30 mouse cellular contexts compared by ENCODE assay signal in the genomic region with DNA sequence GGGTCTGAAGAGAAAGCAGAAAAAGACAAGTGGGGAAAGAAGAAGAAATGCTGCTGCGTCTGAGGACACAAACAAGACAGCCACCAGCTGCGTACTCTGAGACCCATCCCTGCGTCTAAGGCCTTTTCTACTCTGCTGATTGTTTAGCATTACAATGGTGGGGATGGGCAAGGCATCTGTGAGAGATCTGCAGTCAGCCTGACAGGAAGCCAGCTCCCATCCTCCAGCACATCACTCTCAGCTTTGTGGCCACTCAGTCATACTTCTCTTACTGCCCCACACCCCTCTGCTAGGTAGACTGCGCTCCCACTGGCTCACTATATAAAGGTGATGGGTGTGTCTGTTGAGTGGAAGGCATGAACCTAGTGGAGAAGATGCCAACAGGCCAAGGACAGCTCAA.
DNase-seq lines count a peak whose midpoint lies in the region; ATAC-seq and TF ChIP-seq lines count a peak whose summit lies in the region.
"Had no signal": no experiment of that assay in that cellular context is flagged by ENCODE, and none has a peak within 500 bp of the region (broad histone marks: within the 10 kb centered on the region; RNA-seq: fewer than 3 reads in every experiment).

No protein-coding gene starts in this region.

- no peaks in the 10 kb centered on the region for H3K36me3 ChIP-seq in heart, embryonic 10.5 days
- H3K36me3 ChIP-seq in midbrain, embryonic 10.5 days: no peaks in the 10 kb centered on the region
- no peaks in the 10 kb centered on the region for H3K36me3 ChIP-seq in midbrain, embryonic 16.5 days (ENCODE audit: control insufficient read depth, insufficient read depth, low read length)
- no peaks in the 10 kb centered on the region for H3K36me3 ChIP-seq in ES-E14 (ENCODE audit: control insufficient read depth, insufficient read depth, low read length, poor library complexity, severe bottlenecking)
- no peaks in the 10 kb centered on the region for H3K36me3 ChIP-seq in kidney, embryonic 15.5 days
- H3K36me3 ChIP-seq: forebrain, embryonic 15.5 days; liver, embryonic 12.5 days; midbrain, embryonic 12.5 days; stomach, embryonic 15.5 days had no signal

- H3K27ac ChIP-seq in heart, embryonic 10.5 days: no peak overlapping the region
- H3K27ac ChIP-seq in midbrain, embryonic 10.5 days (replicated peaks): peak overlapping the region; percentile 55
- H3K27ac ChIP-seq in midbrain, embryonic 16.5 days (ENCODE audit: low read length): no peak overlapping the region
- peak overlapping the region; percentile 84; the same call in 1 of the 2 replicates for H3K27ac ChIP-seq in ES-E14 (ENCODE audit: insufficient read depth, low read depth, low read length, poor library complexity, severe bottlenecking)
- H3K27ac ChIP-seq in kidney, embryonic 15.5 days: no peak overlapping the region
- H3K27ac ChIP-seq: forebrain, embryonic 15.5 days; gastrocnemius, adult 2 months; heart, adult 2 months; hindbrain, embryonic 14.5 days; layer of hippocampus, adult 2 months; left cerebral cortex, adult 2 months; liver, embryonic 12.5 days; midbrain, embryonic 12.5 days; stomach, embryonic 15.5 days had no signal

- no peak for ATAC-seq in midbrain, embryonic 16.5 days
- ATAC-seq in kidney, embryonic 15.5 days (replicated peaks; ENCODE audit: low FRiP score): no peak
- ATAC-seq: CD4-positive, CD25-positive, alpha-beta regulatory T cell, adult 4 months; forebrain, embryonic 15.5 days; inflammation-experienced regulatory T-cells, adult 6 months; liver, embryonic 12.5 days; liver, postnatal 0 days; Patski had no signal

- no peak overlapping the region for H3K9ac ChIP-seq in midbrain, embryonic 16.5 days (ENCODE audit: low read depth, low read length)
- H3K9ac ChIP-seq in ES-E14 (ENCODE audit: insufficient read depth, low read depth, low read length, poor library complexity, severe bottlenecking): peak overlapping the region; percentile 53; the same call in 1 of the 2 replicates
- H3K9ac ChIP-seq in kidney, embryonic 15.5 days: no peak overlapping the region
- H3K9ac ChIP-seq: forebrain, embryonic 15.5 days; hindbrain, embryonic 14.5 days; liver, embryonic 12.5 days; liver, postnatal 0 days; midbrain, embryonic 12.5 days; stomach, embryonic 15.5 days had no signal

- no peaks in the 10 kb centered on the region for H3K27me3 ChIP-seq in heart, embryonic 10.5 days (ENCODE audit: insufficient read depth, poor library complexity, severe bottlenecking)
- H3K27me3 ChIP-seq in midbrain, embryonic 10.5 days (ENCODE audit: low read depth, poor library complexity, severe bottlenecking): no peaks in the 10 kb centered on the region
- no peaks in the 10 kb centered on the region for H3K27me3 ChIP-seq in midbrain, embryonic 16.5 days (ENCODE audit: control insufficient read depth, insufficient read depth, low read depth, low read length)
- 0 out of 2 replicates have a peak, but pooled peaks cover 3% of the 10 kb centered on the region for H3K27me3 ChIP-seq in kidney, embryonic 15.5 days
- H3K27me3 ChIP-seq: forebrain, embryonic 15.5 days; liver, embryonic 12.5 days; midbrain, embryonic 12.5 days; Patski; stomach, embryonic 15.5 days had no signal

- H3K4me3 ChIP-seq in heart, embryonic 10.5 days: no peak overlapping the region
- H3K4me3 ChIP-seq in midbrain, embryonic 10.5 days: no peak overlapping the region
- no peak overlapping the region for H3K4me3 ChIP-seq in midbrain, embryonic 16.5 days (ENCODE audit: low read depth, low read length)
- H3K4me3 ChIP-seq in ES-E14 (ENCODE audit: insufficient read depth in 1 of 2, low read depth in 1 of 2, low read length in 2 of 2, poor library complexity in 1 of 2, severe bottlenecking in 1 of 2): peak overlapping the region; percentile 41 to 49
- no peak overlapping the region for H3K4me3 ChIP-seq in kidney, embryonic 15.5 days (replicated peaks)
- H3K4me3 ChIP-seq: forebrain, embryonic 15.5 days; gastrocnemius, adult 2 months; heart, adult 2 months; layer of hippocampus, adult 2 months; left cerebral cortex, adult 2 months; liver, embryonic 12.5 days; midbrain, embryonic 12.5 days; stomach, embryonic 15.5 days had no signal

- no peaks in the 10 kb centered on the region for H3K9me3 ChIP-seq in heart, embryonic 10.5 days
- H3K9me3 ChIP-seq in midbrain, embryonic 10.5 days (replicated peaks): no peaks in the 10 kb centered on the region
- H3K9me3 ChIP-seq in midbrain, embryonic 16.5 days (replicated peaks; ENCODE audit: control insufficient read depth, low read length, poor library complexity, severe bottlenecking): no peaks in the 10 kb centered on the region
- no peaks in the 10 kb centered on the region for H3K9me3 ChIP-seq in ES-E14 (ENCODE audit: control insufficient read depth, insufficient read depth, low read depth, low read length)
- H3K9me3 ChIP-seq in kidney, embryonic 15.5 days (replicated peaks): no peaks in the 10 kb centered on the region
- H3K9me3 ChIP-seq: forebrain, embryonic 15.5 days; liver, embryonic 12.5 days; midbrain, embryonic 12.5 days; stomach, embryonic 15.5 days had no signal

- intact Hi-C loops in heart, postnatal 36 days (cut with DNase I): no loop called here

- in situ Hi-C loops in ES-E14 (cut with MboI; ENCODE audit: low sequenced_read_pairs in 2 of 2, unreplicated experiment in 2 of 2): no loop called here

- 0 out of 2 replicates have a peak, but pooled peaks cover 2% of the 10 kb centered on the region for H3K4me1 ChIP-seq in heart, embryonic 10.5 days
- peaks cover 13% of the 10 kb centered on the region for H3K4me1 ChIP-seq in midbrain, embryonic 10.5 days
- peaks cover 4% of the 10 kb centered on the region; the same call in 1 of the 2 replicates for H3K4me1 ChIP-seq in midbrain, embryonic 16.5 days (ENCODE audit: control insufficient read depth, insufficient read depth, low read length)
- H3K4me1 ChIP-seq in ES-E14 (ENCODE audit: control insufficient read depth in 2 of 2, insufficient read depth in 2 of 2, low read length in 2 of 2, poor library complexity in 1 of 2): peaks cover 4 to 12% of the 10 kb centered on the region in 2 experiments
- H3K4me1 ChIP-seq in kidney, embryonic 15.5 days: 0 out of 2 replicates have a peak, but pooled peaks cover 5% of the 10 kb centered on the region
- H3K4me1 ChIP-seq: liver, embryonic 12.5 days had no signal

- 54% methylated on average over 4 of the region's 4 CpGs for WGBS in heart, embryonic 10.5 days
- WGBS in midbrain, embryonic 10.5 days: 26% methylated on average over 4 of the region's 4 CpGs
- WGBS in midbrain, embryonic 16.5 days: 23% methylated on average over 4 of the region's 4 CpGs
- 62% methylated on average over 4 of the region's 4 CpGs for WGBS in kidney, embryonic 15.5 days

- peak; percentile 47 for DNase-seq in heart, embryonic 10.5 days (ENCODE audit: low spot score)
- no peak for DNase-seq in heart, postnatal 36 days
- DNase-seq in midbrain, embryonic 10.5 days (ENCODE audit: low spot score): no peak
- DNase-seq in ES-E14 (ENCODE audit: low read depth, low spot score): peak; percentile 71
- DNase-seq in embryo, embryonic 10.5 days (ENCODE audit: low spot score): peak; percentile 36
- DNase-seq in frontal cortex, postnatal 10 days (ENCODE audit: low spot score in 2 of 2): no peak
- DNase-seq: adrenal gland, adult 8-10 months; cerebellum, adult 8-10 months; gastrocnemius, adult 2 months; gastrocnemius, postnatal 36 days; heart, adult 2 months; heart, postnatal 14 days; kidney, adult 18-20 months; kidney, postnatal 36 days; left cerebral cortex, postnatal 4 days; liver, postnatal 0 days; lung, postnatal 14 days; right cerebral cortex, postnatal 14 days had no signal

- no peak overlapping the region for H3K4me2 ChIP-seq in midbrain, embryonic 16.5 days (ENCODE audit: low read length)
- no peak overlapping the region for H3K4me2 ChIP-seq in kidney, embryonic 15.5 days
- H3K4me2 ChIP-seq: forebrain, embryonic 15.5 days; hindbrain, embryonic 14.5 days; liver, embryonic 12.5 days; midbrain, embryonic 12.5 days; stomach, embryonic 15.5 days had no signal

TF ChIP-seq in ES-E14, 5 proteins besides CTCF, POLR2A, EP300 and RAD21:
- TF ChIP-seq MAFK (IDR thresholded peaks at IDR 0.05; ENCODE audit: insufficient read depth, low read depth, low read length) (no peak), HCFC1 (IDR thresholded peaks at IDR 0.05; ENCODE audit: borderline replicate concordance, insufficient read depth, low read length) (no peak), CHD2 (IDR thresholded peaks at IDR 0.05; ENCODE audit: low read depth, low read length) (no peak), ZNF384 (IDR thresholded peaks at IDR 0.05; ENCODE audit: low read depth, low read length) (no peak)

Comparison
In these comparisons a context has a peak if more than half of its experiments do, and no peak if none do; other contexts are left out.
1. DNase-seq: peak in heart, embryonic 10.5 days (single experiment), ES-E14 (single experiment) and embryo, embryonic 10.5 days (single experiment); none in heart, postnatal 36 days (0 of 2), midbrain, embryonic 10.5 days (single experiment) and frontal cortex, postnatal 10 days (0 of 2).
2. H3K27ac ChIP-seq: peak in midbrain, embryonic 10.5 days (single experiment) and ES-E14 (single experiment); none in heart, embryonic 10.5 days (single experiment), midbrain, embryonic 16.5 days (single experiment) and kidney, embryonic 15.5 days (single experiment).
3. H3K4me3 ChIP-seq: peak in ES-E14 (2 of 2); none in heart, embryonic 10.5 days (single experiment), midbrain, embryonic 10.5 days (single experiment), midbrain, embryonic 16.5 days (single experiment) and kidney, embryonic 15.5 days (single experiment).